Mouse (Mus musculus) brain, embryonic 14.5 days (tissue): ENCODE results near the gene Hoxb3.

Experiments
- CTCF ChIP-seq: fragments of 200-500 bp; IDR thresholded peaks from 2 replicates; pipeline ENCODE4 v1.5.1; 2012; ENCODE audit warnings: inconsistent platforms, mild to moderate bottlenecking, moderate library complexity, borderline replicate concordance; ENCODE audit not compliant: insufficient read depth, insufficient read length; ENCODE audit errors: extremely low read depth
- POLR2A ChIP-seq: fragments of 200-500 bp; IDR thresholded peaks from 2 replicates; pipeline ENCODE4 v1.6.1; 2012; ENCODE audit warnings: mild to moderate bottlenecking, inconsistent platforms, borderline replicate concordance; ENCODE audit not compliant: poor library complexity, insufficient read depth, insufficient read length, severe bottlenecking; ENCODE audit errors: extremely low read depth

DNA sequence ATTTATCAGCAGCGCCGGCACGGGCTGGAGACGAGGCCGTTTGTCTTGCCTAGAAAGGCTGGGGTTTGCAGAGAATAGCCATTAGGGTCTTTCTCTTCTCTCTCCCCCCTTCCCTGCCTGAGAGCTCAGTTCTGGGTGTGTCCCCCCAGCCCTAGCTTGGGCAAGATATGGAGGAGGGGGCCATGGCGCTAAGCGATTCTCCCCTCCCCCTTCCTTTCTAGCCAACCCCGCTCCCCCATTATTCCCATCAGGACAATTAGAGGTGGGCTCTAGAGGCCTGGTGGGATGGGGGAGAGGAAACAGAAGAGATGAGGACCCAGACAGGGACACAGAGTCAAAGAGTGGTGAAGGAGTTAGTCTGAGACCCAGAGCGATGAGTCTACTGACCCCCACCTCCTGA is 35.7 kb upstream of the Hoxb3 start:
- no peak for TF ChIP-seq POLR2A
- TF ChIP-seq CTCF: no peak
